Mouse (Mus musculus): ENCODE data around the gene Sorcs2.

DNA sequence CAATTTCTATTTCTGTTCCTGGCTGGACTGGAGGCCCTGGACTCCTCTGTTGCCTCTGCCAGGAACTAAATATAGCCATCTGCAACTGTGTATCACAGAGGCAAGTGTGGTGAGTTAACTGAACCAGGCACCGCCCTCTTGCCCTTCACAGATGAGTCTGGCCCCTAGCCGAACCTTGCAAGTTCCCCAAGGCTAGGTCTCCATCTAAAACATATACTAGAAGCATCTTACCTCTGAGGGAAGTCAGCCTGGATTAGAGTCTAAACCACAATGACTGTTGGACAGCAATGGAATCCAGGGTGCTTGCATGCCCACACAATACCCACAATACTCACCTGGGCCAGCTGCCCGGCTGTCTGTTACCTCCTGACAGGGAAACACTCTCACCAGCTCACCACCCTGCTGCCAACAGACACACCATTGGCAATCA, 30.7 kb downstream of the Sorcs2 start:
- TF ChIP-seq CTCF (IDR thresholded peaks at IDR 0.05; ENCODE audit: extremely low read depth, insufficient read depth, insufficient read length, insufficient replicate concordance), result no peak
- TF ChIP-seq POLR2A (IDR thresholded peaks at IDR 0.05; ENCODE audit: low read depth, low read length), result no peak

Data from spleen, adult 2 months (tissue).